Mouse (Mus musculus): ENCODE measurements at regions not wholly inside any gene's neighbourhood (a gene's known extent, or its start where the extent isn't known, plus 50 kb on each side); places are given as distances from the start of the nearest gene placed in this dataset.

GRCm38 (mm10) chr14:46491182-46491581, 100.7 kb upstream of the Bmp4 start:
- Histone ChIP-seq H3K9ac (replicated peaks; ENCODE audit: low read depth, low read length) (no peak overlapping the region), H3K9me3 (ENCODE audit: control insufficient read depth, low read length) (no peaks in the 10 kb centered on the region), H3K4me2 (ENCODE audit: low read depth, low read length) (no peak overlapping the region), H3K27me3 (ENCODE audit: control insufficient read depth, insufficient read depth, low read length) (no peaks in the 10 kb centered on the region), H3K36me3 (ENCODE audit: control insufficient read depth, insufficient read depth, low read length) (no peaks in the 10 kb centered on the region), H3K27ac (ENCODE audit: low read depth, low read length) (no peak overlapping the region), H3K4me1 (ENCODE audit: control insufficient read depth, insufficient read depth, low read length) (no peaks in the 10 kb centered on the region), H3K4me3 (ENCODE audit: low read depth, low read length) (no peak overlapping the region)
- WGBS, result 81% methylated on average over 2 of the region's 2 CpGs
- ATAC-seq (ENCODE audit: low read depth), result no peak

GRCm38 (mm10) chr14:46487551-46487950, 97.1 kb upstream of the Bmp4 start:
- no peak overlapping the region for H3K9ac ChIP-seq (replicated peaks; ENCODE audit: low read depth, low read length)
- no peaks in the 10 kb centered on the region for H3K27me3 ChIP-seq (ENCODE audit: control insufficient read depth, insufficient read depth, low read length)
- H3K9me3 ChIP-seq (ENCODE audit: control insufficient read depth, low read length), result no peaks in the 10 kb centered on the region
- H3K4me3 ChIP-seq (ENCODE audit: low read depth, low read length), result no peak overlapping the region
- H3K27ac ChIP-seq (ENCODE audit: low read depth, low read length), result no peak overlapping the region
- H3K36me3 ChIP-seq (ENCODE audit: control insufficient read depth, insufficient read depth, low read length), result no peaks in the 10 kb centered on the region
- 83% methylated on average over 1 of the region's 1 CpGs for WGBS
- H3K4me2 ChIP-seq (ENCODE audit: low read depth, low read length), result no peak overlapping the region
- ATAC-seq (ENCODE audit: low read depth), result no peak
- H3K4me1 ChIP-seq (ENCODE audit: control insufficient read depth, insufficient read depth, low read length), result no peaks in the 10 kb centered on the region

- Histone ChIP-seq H3K4me1 (ENCODE audit: control insufficient read depth, insufficient read depth, low read length) (no peaks in the 10 kb centered on the region), H3K9ac (replicated peaks; ENCODE audit: low read depth, low read length) (no peak overlapping the region), H3K36me3 (ENCODE audit: control insufficient read depth, insufficient read depth, low read length) (no peaks in the 10 kb centered on the region), H3K4me2 (ENCODE audit: low read depth, low read length) (no peak overlapping the region), H3K4me3 (ENCODE audit: low read depth, low read length) (no peak overlapping the region), H3K27ac (ENCODE audit: low read depth, low read length) (no peak overlapping the region), H3K9me3 (ENCODE audit: control insufficient read depth, low read length) (no peaks in the 10 kb centered on the region), H3K27me3 (ENCODE audit: control insufficient read depth, insufficient read depth, low read length) (no peaks in the 10 kb centered on the region)
- 87% methylated on average over 7 of the region's 7 CpGs for WGBS
- ATAC-seq (ENCODE audit: low read depth), result no peak
Measured at GRCm38 (mm10) chr14:46480396-46480795, 89.9 kb upstream of the Bmp4 start.

- Histone ChIP-seq H3K9me3 (ENCODE audit: control insufficient read depth, low read length) (no peaks in the 10 kb centered on the region), H3K27ac (ENCODE audit: low read depth, low read length) (no peak overlapping the region), H3K4me2 (ENCODE audit: low read depth, low read length) (no peak overlapping the region), H3K27me3 (ENCODE audit: control insufficient read depth, insufficient read depth, low read length) (no peaks in the 10 kb centered on the region), H3K9ac (replicated peaks; ENCODE audit: low read depth, low read length) (no peak overlapping the region), H3K4me3 (ENCODE audit: low read depth, low read length) (no peak overlapping the region), H3K4me1 (ENCODE audit: control insufficient read depth, insufficient read depth, low read length) (no peaks in the 10 kb centered on the region), H3K36me3 (ENCODE audit: control insufficient read depth, insufficient read depth, low read length) (no peaks in the 10 kb centered on the region)
- WGBS, result 89% methylated on average over 1 of the region's 1 CpGs
- no peak for ATAC-seq (ENCODE audit: low read depth)
Measured at GRCm38 (mm10) chr14:46475945-46476344, 85.5 kb upstream of the Bmp4 start.

GRCm38 (mm10) chr14:46462967-46463366, 72.5 kb upstream of the Bmp4 start:
- Histone ChIP-seq H3K36me3 (ENCODE audit: control insufficient read depth, insufficient read depth, low read length) (no peaks in the 10 kb centered on the region), H3K27me3 (ENCODE audit: control insufficient read depth, insufficient read depth, low read length) (no peaks in the 10 kb centered on the region), H3K4me3 (ENCODE audit: low read depth, low read length) (no peak overlapping the region), H3K9ac (replicated peaks; ENCODE audit: low read depth, low read length) (no peak overlapping the region), H3K9me3 (ENCODE audit: control insufficient read depth, low read length) (no peaks in the 10 kb centered on the region), H3K4me2 (ENCODE audit: low read depth, low read length) (no peak overlapping the region), H3K27ac (ENCODE audit: low read depth, low read length) (no peak overlapping the region), H3K4me1 (ENCODE audit: control insufficient read depth, insufficient read depth, low read length) (no peaks in the 10 kb centered on the region)
- no peak for ATAC-seq (ENCODE audit: low read depth)

GRCm38 (mm10) chr14:46461960-46462359, 71.5 kb upstream of the Bmp4 start:
- Histone ChIP-seq H3K9me3 (ENCODE audit: control insufficient read depth, low read length) (no peaks in the 10 kb centered on the region), H3K4me2 (ENCODE audit: low read depth, low read length) (no peak overlapping the region), H3K36me3 (ENCODE audit: control insufficient read depth, insufficient read depth, low read length) (no peaks in the 10 kb centered on the region), H3K4me1 (ENCODE audit: control insufficient read depth, insufficient read depth, low read length) (no peaks in the 10 kb centered on the region), H3K27ac (ENCODE audit: low read depth, low read length) (no peak overlapping the region), H3K4me3 (ENCODE audit: low read depth, low read length) (no peak overlapping the region), H3K27me3 (ENCODE audit: control insufficient read depth, insufficient read depth, low read length) (no peaks in the 10 kb centered on the region), H3K9ac (replicated peaks; ENCODE audit: low read depth, low read length) (no peak overlapping the region)
- ATAC-seq (ENCODE audit: low read depth), result no peak
- WGBS, result 72% methylated on average over 4 of the region's 4 CpGs

GRCm38 (mm10) chr14:46454500-46454899, 64.0 kb upstream of the Bmp4 start:
- ATAC-seq (ENCODE audit: low read depth), result no peak
- H3K9ac ChIP-seq (replicated peaks; ENCODE audit: low read depth, low read length), result no peak overlapping the region
- H3K27ac ChIP-seq (ENCODE audit: low read depth, low read length), result no peak overlapping the region
- WGBS, result 75% methylated on average over 6 of the region's 6 CpGs
- no peak overlapping the region for H3K4me3 ChIP-seq (ENCODE audit: low read depth, low read length)
- no peaks in the 10 kb centered on the region for H3K4me1 ChIP-seq (ENCODE audit: control insufficient read depth, insufficient read depth, low read length)
- no peak overlapping the region for H3K4me2 ChIP-seq (ENCODE audit: low read depth, low read length)
- no peaks in the 10 kb centered on the region for H3K27me3 ChIP-seq (ENCODE audit: control insufficient read depth, insufficient read depth, low read length)
- no peaks in the 10 kb centered on the region for H3K36me3 ChIP-seq (ENCODE audit: control insufficient read depth, insufficient read depth, low read length)
- no peaks in the 10 kb centered on the region for H3K9me3 ChIP-seq (ENCODE audit: control insufficient read depth, low read length)

GRCm38 (mm10) chr14:46441696-46442095, 51.2 kb upstream of the Bmp4 start:
- H3K9me3 ChIP-seq (ENCODE audit: control insufficient read depth, low read length), result no peaks in the 10 kb centered on the region
- no peaks in the 10 kb centered on the region for H3K4me1 ChIP-seq (ENCODE audit: control insufficient read depth, insufficient read depth, low read length)
- H3K27me3 ChIP-seq (ENCODE audit: control insufficient read depth, insufficient read depth, low read length), result no peaks in the 10 kb centered on the region
- no peak overlapping the region for H3K4me2 ChIP-seq (ENCODE audit: low read depth, low read length)
- 94% methylated on average over 6 of the region's 6 CpGs for whole genome bisulfite sequencing
- ATAC-seq (ENCODE audit: low read depth), result no peak
- H3K36me3 ChIP-seq (ENCODE audit: control insufficient read depth, insufficient read depth, low read length), result no peaks in the 10 kb centered on the region
- H3K27ac ChIP-seq (ENCODE audit: low read depth, low read length), result no peak overlapping the region
- H3K9ac ChIP-seq (replicated peaks; ENCODE audit: low read depth, low read length), result no peak overlapping the region
- no peak overlapping the region for H3K4me3 ChIP-seq (ENCODE audit: low read depth, low read length)

Data from neural tube, embryonic 14.5 days (tissue).